35 mouse cellular contexts compared by ENCODE assay signal in genomic region chr5:71227615-71228014, GRCm38 (mm10).
"Had no signal": no experiment of that assay in that cellular context is flagged by ENCODE, and none has a peak within 500 bp of the region (broad histone marks: within the 10 kb centered on the region; RNA-seq: fewer than 3 reads in every experiment).

No protein-coding gene starts in this region.

- H3K27me3 ChIP-seq: heart, embryonic 12.5 days; heart, embryonic 13.5 days; heart, embryonic 15.5 days; hindbrain, embryonic 12.5 days; hindbrain, embryonic 13.5 days; hindbrain, embryonic 15.5 days; intestine, embryonic 15.5 days; kidney, embryonic 15.5 days had no signal

- H3K9ac ChIP-seq: heart, embryonic 12.5 days; heart, embryonic 13.5 days; heart, embryonic 15.5 days; hindbrain, embryonic 12.5 days; hindbrain, embryonic 13.5 days; hindbrain, embryonic 14.5 days; hindbrain, embryonic 15.5 days; intestine, embryonic 15.5 days; kidney, embryonic 15.5 days had no signal

- ATAC-seq: hindbrain, embryonic 16.5 days; hindbrain, postnatal 0 days; inflammation-experienced regulatory T-cells, adult 6 months; intestine, embryonic 15.5 days; intestine, embryonic 16.5 days; intestine, postnatal 0 days had no signal

- H3K9me3 ChIP-seq: heart, embryonic 12.5 days; heart, embryonic 13.5 days; heart, embryonic 15.5 days; hindbrain, embryonic 10.5 days; hindbrain, embryonic 12.5 days; hindbrain, embryonic 13.5 days; hindbrain, embryonic 15.5 days; intestine, embryonic 15.5 days; kidney, embryonic 15.5 days had no signal

- H3K4me3 ChIP-seq: heart, embryonic 12.5 days; heart, embryonic 13.5 days; heart, embryonic 15.5 days; hindbrain, embryonic 10.5 days; hindbrain, embryonic 12.5 days; hindbrain, embryonic 13.5 days; hindbrain, embryonic 15.5 days; intestine, embryonic 15.5 days; kidney, embryonic 15.5 days; layer of hippocampus, adult 2 months; left cerebral cortex, adult 2 months had no signal

- H3K36me3 ChIP-seq: heart, embryonic 12.5 days; heart, embryonic 13.5 days; heart, embryonic 15.5 days; hindbrain, embryonic 10.5 days; hindbrain, embryonic 12.5 days; hindbrain, embryonic 13.5 days; hindbrain, embryonic 15.5 days; intestine, embryonic 15.5 days; kidney, embryonic 15.5 days had no signal

- H3K4me1 ChIP-seq: heart, embryonic 12.5 days; heart, embryonic 13.5 days; heart, embryonic 15.5 days; hindbrain, embryonic 10.5 days; hindbrain, embryonic 12.5 days; hindbrain, embryonic 13.5 days; hindbrain, embryonic 15.5 days; intestine, embryonic 15.5 days; kidney, embryonic 15.5 days had no signal

- DNase-seq: heart, postnatal 10 days; heart, postnatal 14 days; heart, postnatal 36 days; heart, postnatal 4 days; kidney, adult 11 months; kidney, adult 18-20 months; kidney, adult 2 months; kidney, adult 8-10 months; kidney, adult 9 months; kidney, postnatal 10 days; kidney, postnatal 14 days; kidney, postnatal 25 days; kidney, postnatal 36 days; kidney, postnatal 4 days; layer of hippocampus, adult 9-11 months; layer of hippocampus, postnatal 36 days had no signal

- H3K4me2 ChIP-seq: heart, embryonic 11.5 days; heart, embryonic 12.5 days; heart, embryonic 13.5 days; heart, embryonic 15.5 days; hindbrain, embryonic 12.5 days; hindbrain, embryonic 13.5 days; hindbrain, embryonic 14.5 days; hindbrain, embryonic 15.5 days; intestine, embryonic 15.5 days; kidney, embryonic 15.5 days had no signal

- H3K27ac ChIP-seq: heart, embryonic 13.5 days; heart, embryonic 15.5 days; hindbrain, embryonic 10.5 days; hindbrain, embryonic 12.5 days; hindbrain, embryonic 13.5 days; hindbrain, embryonic 14.5 days; hindbrain, embryonic 15.5 days; hindbrain, postnatal 0 days; intestine, embryonic 15.5 days; kidney, embryonic 15.5 days; kidney, postnatal 0 days; layer of hippocampus, adult 2 months; left cerebral cortex, adult 2 months had no signal
